Mouse (Mus musculus) embryonic facial prominence, embryonic 13.5 days (tissue): Measurements from ENCODE around the gene Adgrg1. TPM values are rescaled to one million over a fixed set of nuclear protein-coding genes. Genes with fewer than 3 reads are reported as not detected.
"Not testable (repeated sequence)": the region's sequence is repeated elsewhere in the genome, so short reads cannot be mapped to it uniquely, and the experiment has no call there.

ENCODE experiments used
- ATAC-seq: fragments of 200-750 bp; cut with Nextera tagmentation; 2 replicates; pipeline ENCODE4 v1.8.0; 2017; ENCODE audit warnings: low read depth; ENCODE audit not compliant: insufficient number of reproducible peaks, insufficient read depth, low FRiP score, low TSS enrichment
- H3K27ac ChIP-seq: fragments of 300-500 bp; sonication (generic); 2 replicates; pipeline ENCODE4 v1.5.1; 2015; ENCODE audit warnings: moderate library complexity, mild to moderate bottlenecking, inconsistent platforms
- H3K27me3 ChIP-seq: fragments of 300-500 bp; sonication (generic); 2 replicates; pipeline ENCODE4 v1.6.1; 2015; ENCODE audit warnings: mild to moderate bottlenecking, inconsistent platforms
- H3K36me3 ChIP-seq: fragments of 300-500 bp; sonication (generic); 2 replicates; pipeline ENCODE4 v1.6.1; 2015; ENCODE audit warnings: mild to moderate bottlenecking, inconsistent platforms
- H3K4me1 ChIP-seq: fragments of 300-500 bp; sonication (generic); 2 replicates; pipeline ENCODE4 v1.6.1; 2015; ENCODE audit warnings: inconsistent platforms
- H3K4me2 ChIP-seq: fragments of 300-500 bp; sonication (generic); 2 replicates; pipeline ENCODE4 v1.6.1; 2015; ENCODE audit warnings: moderate library complexity, mild to moderate bottlenecking, inconsistent platforms
- H3K4me3 ChIP-seq: fragments of 300-500 bp; sonication (generic); 2 replicates; pipeline ENCODE4 v1.5.1; 2015; ENCODE audit warnings: mild to moderate bottlenecking, inconsistent platforms
- H3K9ac ChIP-seq: fragments of 300-500 bp; sonication (generic); 2 replicates; pipeline ENCODE4 v1.6.1; 2015; ENCODE audit warnings: mild to moderate bottlenecking, inconsistent platforms
- H3K9me3 ChIP-seq: fragments of 300-500 bp; sonication (generic); 2 replicates; pipeline ENCODE4 v1.6.1; 2016; ENCODE audit warnings: inconsistent platforms
- WGBS: fragments of 180-500 bp; shearing (Covaris S2); methylation state at CpG from one replicate; pipeline ENCODE4 v1.1.7; 2015; ENCODE audit warnings: mixed read lengths; 5-methylcytosine and 5-hydroxymethylcytosine counted together
- polyA plus RNA-seq: library from polyadenylated mRNA; unstranded; fragments of >200 nt; fragmentation: Nextera tagmentation; extraction: Ambion mirVana; gene quantifications from 2 replicates; pipeline ENCODE4 v1.2.1, GENCODE M21; 2015

Adgrg1 gene
- polyA plus RNA-seq, 1 experiment from 2014 or later: 18.4 TPM

GRCm38 (mm10) chr8:95017451-95017850 lies 42.9 kb downstream of the Adgrg1 start, which contains the start of gene Adgrg3:
TSS of gene Adgrg3 (plus strand) at chr8:95017692.
- H3K36me3 ChIP-seq: no peaks in the 10 kb centered on the region
- no peaks in the 10 kb centered on the region for H3K9me3 ChIP-seq
- H3K4me1 ChIP-seq: no peaks in the 10 kb centered on the region
- no peak within 1 kb of the TSS for H3K4me3 ChIP-seq
- H3K27ac ChIP-seq: no peak within 1 kb of the TSS
- H3K27me3 ChIP-seq: no peaks in the 10 kb centered on the region
- WGBS: 76% methylated on average over 11 of the region's 11 CpGs
- no peak for ATAC-seq
- H3K4me2 ChIP-seq: no peak within 1 kb of the TSS
- H3K9ac ChIP-seq: no peak within 1 kb of the TSS

GRCm38 (mm10) chr8:95017969-95018635 lies 43.6 kb downstream of the Adgrg1 start:
- Histone ChIP-seq H3K27ac (no peak overlapping the region), H3K9me3 (no peaks in the 10 kb centered on the region), H3K9ac (no peak overlapping the region), H3K4me2 (no peak overlapping the region), H3K4me1 (no peaks in the 10 kb centered on the region), H3K4me3 (no peak overlapping the region), H3K36me3 (no peaks in the 10 kb centered on the region), H3K27me3 (no peaks in the 10 kb centered on the region)
- 0 out of 2 replicates have a peak, but pooled peaks have one; percentile 6 for ATAC-seq
- 85% methylated on average over 9 of the region's 9 CpGs for WGBS

GRCm38 (mm10) chr8:95020293-95020777 lies 45.8 kb downstream of the Adgrg1 start:
- H3K9me3 ChIP-seq: no peaks in the 10 kb centered on the region
- WGBS: 66% methylated on average over 12 of the region's 12 CpGs
- H3K27ac ChIP-seq: peak overlapping the region; percentile 49; the same call in 1 of the 2 replicates
- no peak overlapping the region for H3K9ac ChIP-seq
- no peak overlapping the region for H3K4me3 ChIP-seq
- no peaks in the 10 kb centered on the region for H3K4me1 ChIP-seq
- no peaks in the 10 kb centered on the region for H3K36me3 ChIP-seq
- no peak overlapping the region for H3K4me2 ChIP-seq
- H3K27me3 ChIP-seq: no peaks in the 10 kb centered on the region
- ATAC-seq: no peak

DNA sequence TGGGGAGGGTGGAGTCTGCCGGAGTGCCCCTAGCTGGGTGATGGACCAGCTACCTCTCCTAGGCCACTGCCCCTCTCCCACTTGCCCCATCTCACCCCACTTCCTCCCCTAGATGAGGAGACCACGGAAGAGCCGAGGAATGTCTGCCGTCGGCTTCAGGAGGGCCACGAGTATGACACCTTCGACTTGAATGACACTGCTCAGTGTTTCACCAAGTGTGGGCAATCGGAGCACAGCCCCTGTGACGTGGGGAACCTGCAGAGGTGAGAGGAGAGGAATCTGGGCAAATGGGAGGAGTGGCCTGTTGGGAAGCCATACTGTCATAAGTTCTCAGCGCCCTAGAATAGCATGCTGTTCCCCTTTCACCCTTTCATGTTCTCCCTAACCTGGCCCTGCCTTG lies 46.3 kb downstream of the Adgrg1 start:
- 78% methylated on average over 10 of the region's 10 CpGs for WGBS
- Histone ChIP-seq H3K4me2 (no peak overlapping the region), H3K36me3 (no peaks in the 10 kb centered on the region), H3K27ac (no peak overlapping the region), H3K27me3 (no peaks in the 10 kb centered on the region), H3K4me1 (no peaks in the 10 kb centered on the region), H3K4me3 (no peak overlapping the region), H3K9ac (no peak overlapping the region), H3K9me3 (no peaks in the 10 kb centered on the region)
- ATAC-seq: no peak

GRCm38 (mm10) chr8:95023201-95023600 lies 48.6 kb downstream of the Adgrg1 start:
- no peak for ATAC-seq
- no peak overlapping the region for H3K9ac ChIP-seq
- WGBS: 19% methylated on average over 8 of the region's 8 CpGs
- H3K4me2 ChIP-seq: no peak overlapping the region
- no peaks in the 10 kb centered on the region for H3K36me3 ChIP-seq
- no peaks in the 10 kb centered on the region for H3K27me3 ChIP-seq
- H3K4me1 ChIP-seq: no peaks in the 10 kb centered on the region
- no peaks in the 10 kb centered on the region for H3K9me3 ChIP-seq
- H3K27ac ChIP-seq: no peak overlapping the region
- no peak overlapping the region for H3K4me3 ChIP-seq

GRCm38 (mm10) chr8:95024387-95024786 lies 49.8 kb downstream of the Adgrg1 start:
- no peak for ATAC-seq
- Histone ChIP-seq H3K4me2 (no peak overlapping the region), H3K4me3 (no peak overlapping the region), H3K9me3 (no peaks in the 10 kb centered on the region), H3K27ac (no peak overlapping the region), H3K27me3 (no peaks in the 10 kb centered on the region), H3K36me3 (no peaks in the 10 kb centered on the region), H3K4me1 (no peaks in the 10 kb centered on the region), H3K9ac (no peak overlapping the region)
- 80% methylated on average over 4 of the region's 4 CpGs for WGBS

GRCm38 (mm10) chr8:95025421-95025820 lies 50.9 kb downstream of the Adgrg1 start:
- no peak overlapping the region for H3K4me2 ChIP-seq
- no peaks in the 10 kb centered on the region for H3K36me3 ChIP-seq
- WGBS: 63% methylated on average over 2 of the region's 2 CpGs
- H3K4me1 ChIP-seq: no peaks in the 10 kb centered on the region
- ATAC-seq: no peak
- no peak overlapping the region for H3K4me3 ChIP-seq
- H3K9me3 ChIP-seq: no peaks in the 10 kb centered on the region
- H3K27me3 ChIP-seq: no peaks in the 10 kb centered on the region
- H3K9ac ChIP-seq: no peak overlapping the region
- H3K27ac ChIP-seq: no peak overlapping the region

- 57% methylated on average over 7 of the region's 7 CpGs for WGBS
Observed at GRCm38 (mm10) chr8:95028391-95028790, 53.8 kb downstream of the Adgrg1 start.

GRCm38 (mm10) chr8:95037106-95037925 lies 62.8 kb downstream of the Adgrg1 start:
- Histone ChIP-seq H3K36me3 (no peaks in the 10 kb centered on the region), H3K4me3 (no peak overlapping the region), H3K27me3 (no peaks in the 10 kb centered on the region), H3K4me1 (0 out of 2 replicates have a peak, but pooled peaks cover 7% of the 10 kb centered on the region), H3K4me2 (no peak overlapping the region), H3K9ac (no peak overlapping the region), H3K27ac (no peak overlapping the region), H3K9me3 (no peaks in the 10 kb centered on the region)
- 62% methylated on average over 7 of the region's 7 CpGs for WGBS
- peak; percentile 81; the same call in 1 of the 2 replicates for ATAC-seq

More at GRCm38 (mm10) chr8:95028391-95028790, 53.8 kb downstream of the Adgrg1 start:
- H3K4me1 ChIP-seq, H3K36me3 ChIP-seq, H3K4me3 ChIP-seq, H3K27me3 ChIP-seq, H3K9me3 ChIP-seq, ATAC-seq, H3K9ac ChIP-seq, H3K4me2 ChIP-seq, H3K27ac ChIP-seq: not testable (repeated sequence)

GRCm38 (mm10) chr8:95041883-95042784 lies 67.6 kb downstream of the Adgrg1 start:
- Histone ChIP-seq H3K4me2 (no peak overlapping the region), H3K9ac (no peak overlapping the region), H3K9me3 (no peaks in the 10 kb centered on the region), H3K27ac (no peak overlapping the region), H3K4me3 (no peak overlapping the region), H3K4me1 (no peaks in the 10 kb centered on the region), H3K36me3 (no peaks in the 10 kb centered on the region), H3K27me3 (no peaks in the 10 kb centered on the region)
- no peak for ATAC-seq
- 70% methylated on average over 6 of the region's 6 CpGs for WGBS

DNA sequence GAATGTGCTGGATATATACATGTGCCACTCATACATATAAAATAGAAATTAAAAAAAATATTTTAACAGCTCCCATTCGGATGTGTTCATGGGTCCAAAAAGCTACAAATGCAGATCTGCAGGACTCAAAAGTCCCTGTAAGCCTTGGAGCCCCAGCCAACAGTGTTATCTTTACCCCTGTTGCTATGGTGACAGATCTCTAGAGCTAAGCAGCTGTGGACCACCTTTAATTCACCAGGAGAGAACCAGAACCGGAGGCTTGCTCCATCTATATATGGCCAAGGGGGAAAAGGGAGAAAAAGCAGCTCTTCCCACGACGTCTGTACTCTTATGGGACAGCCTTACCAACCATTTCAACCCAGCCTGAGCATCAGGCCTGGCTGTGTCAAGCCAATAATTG lies 70.3 kb downstream of the Adgrg1 start:
- WGBS: 65% methylated on average over 4 of the region's 4 CpGs
- no peaks in the 10 kb centered on the region for H3K36me3 ChIP-seq

More for the DNA sequence above, 70.3 kb downstream of the Adgrg1 start:
- no peak for ATAC-seq
- Histone ChIP-seq H3K27ac (no peak overlapping the region), H3K4me3 (no peak overlapping the region), H3K9ac (no peak overlapping the region), H3K27me3 (no peaks in the 10 kb centered on the region), H3K4me2 (no peak overlapping the region), H3K4me1 (no peaks in the 10 kb centered on the region), H3K9me3 (no peaks in the 10 kb centered on the region)
